ENCODE assay signal across 17 mouse cellular contexts in the genomic region with DNA sequence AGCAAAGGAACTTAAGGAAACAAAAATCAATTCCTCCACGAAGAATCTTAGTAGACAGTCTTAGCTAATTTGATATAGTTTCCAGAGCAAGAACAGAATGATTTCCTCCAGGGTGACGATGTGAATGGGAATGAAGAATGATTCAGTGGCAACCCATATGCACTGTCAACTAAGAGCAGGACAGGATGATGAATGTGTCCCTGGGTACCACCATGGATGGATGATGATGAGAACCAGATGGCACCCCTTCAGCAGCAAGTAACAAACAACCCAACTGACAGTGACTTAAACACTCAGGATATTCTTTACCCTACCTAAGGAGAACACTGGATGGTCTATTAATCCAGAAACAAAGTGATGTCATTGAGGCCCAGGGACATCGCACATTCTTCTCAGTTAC.
"Had no signal": no experiment of that assay in that cellular context is flagged by ENCODE, and none has a peak within 500 bp of the region (broad histone marks: within the 10 kb centered on the region; RNA-seq: fewer than 3 reads in every experiment).

No protein-coding gene starts in this region.

- H3K36me3 ChIP-seq: liver, embryonic 15.5 days; midbrain, embryonic 15.5 days; neural tube, embryonic 12.5 days; stomach, embryonic 15.5 days had no signal

- H3K9me3 ChIP-seq: liver, embryonic 15.5 days; midbrain, embryonic 15.5 days; neural tube, embryonic 12.5 days; stomach, embryonic 15.5 days had no signal

- H3K9ac ChIP-seq: liver, embryonic 15.5 days; midbrain, embryonic 15.5 days; neural tube, embryonic 12.5 days; stomach, embryonic 15.5 days had no signal

- ATAC-seq: lung, postnatal 0 days; midbrain, embryonic 15.5 days had no signal

- DNase-seq: kidney, adult 8-10 months; kidney, postnatal 25 days; layer of hippocampus, adult 9-11 months; layer of hippocampus, postnatal 36 days; lung, adult 2 months; lung, postnatal 36 days; retina, postnatal 1 day; right cerebral cortex, postnatal 4 days; thymus, adult 2 months; thymus, postnatal 25 days had no signal

- H3K4me1 ChIP-seq: liver, embryonic 15.5 days; midbrain, embryonic 15.5 days; neural tube, embryonic 12.5 days; stomach, embryonic 15.5 days had no signal

- H3K27ac ChIP-seq: liver, embryonic 15.5 days; midbrain, embryonic 15.5 days; neural tube, embryonic 12.5 days; stomach, embryonic 15.5 days had no signal

- H3K4me2 ChIP-seq: liver, embryonic 11.5 days; liver, embryonic 15.5 days; midbrain, embryonic 11.5 days; midbrain, embryonic 15.5 days; neural tube, embryonic 12.5 days; stomach, embryonic 15.5 days had no signal

- H3K4me3 ChIP-seq: liver, embryonic 15.5 days; midbrain, embryonic 15.5 days; neural tube, embryonic 12.5 days; stomach, embryonic 15.5 days had no signal

- H3K27me3 ChIP-seq: liver, embryonic 15.5 days; midbrain, embryonic 15.5 days; neural tube, embryonic 12.5 days; stomach, embryonic 15.5 days had no signal
